Mouse (Mus musculus) midbrain, embryonic 13.5 days (tissue): Measurements from ENCODE around the gene Tpp1. TPM values are rescaled to one million over a fixed set of nuclear protein-coding genes. Genes with fewer than 3 reads are reported as not detected.

ENCODE experiments used
- ATAC-seq: fragments of 200-750 bp; cut with Nextera tagmentation; 2 replicates; pipeline ENCODE4 v1.8.0; 2017; ENCODE audit warnings: mild to moderate bottlenecking, moderate TSS enrichment, moderate library complexity
- H3K27ac ChIP-seq: fragments of 300-500 bp; sonication (generic); 2 replicates; pipeline ENCODE4 v1.5.1; 2015; ENCODE audit warnings: inconsistent platforms, mild to moderate bottlenecking, moderate library complexity
- H3K27me3 ChIP-seq: fragments of 300-500 bp; sonication (generic); 2 replicates; pipeline ENCODE4 v1.6.1; 2015; ENCODE audit warnings: mild to moderate bottlenecking, inconsistent platforms
- H3K36me3 ChIP-seq: fragments of 300-500 bp; sonication (generic); 2 replicates; pipeline ENCODE4 v1.6.1; 2015; ENCODE audit warnings: mild to moderate bottlenecking, inconsistent platforms
- H3K4me1 ChIP-seq: fragments of 300-500 bp; sonication (generic); replicated peaks from 2 replicates; pipeline ENCODE4 v1.6.1; 2015; ENCODE audit warnings: inconsistent platforms
- H3K4me2 ChIP-seq: fragments of 300-500 bp; sonication (generic); replicated peaks from 2 replicates; pipeline ENCODE4 v1.6.1; 2015; ENCODE audit warnings: moderate library complexity, mild to moderate bottlenecking, inconsistent platforms
- H3K4me3 ChIP-seq: fragments of 300-500 bp; sonication (generic); replicated peaks from 2 replicates; pipeline ENCODE4 v1.5.1; 2015; ENCODE audit warnings: mild to moderate bottlenecking, inconsistent platforms
- H3K9ac ChIP-seq: fragments of 300-500 bp; sonication (generic); replicated peaks from 2 replicates; pipeline ENCODE4 v1.6.1; 2015; ENCODE audit warnings: mild to moderate bottlenecking, inconsistent platforms
- H3K9me3 ChIP-seq: fragments of 300-500 bp; sonication (generic); 2 replicates; pipeline ENCODE4 v1.6.1; 2016; ENCODE audit warnings: mild to moderate bottlenecking, inconsistent platforms
- WGBS: fragments of 180-500 bp; shearing (Covaris S2); methylation state at CpG from one replicate; pipeline ENCODE4 v1.1.7; 2015; 5-methylcytosine and 5-hydroxymethylcytosine counted together
- polyA plus RNA-seq: library from polyadenylated mRNA; unstranded; fragments of >200 nt; fragmentation: Nextera tagmentation; extraction: Ambion mirVana; gene quantifications from 2 replicates; pipeline ENCODE4 v1.2.1, GENCODE M21; 2015

Gene Tpp1
- polyA plus RNA-seq, 1 experiment from 2014 or later: 41.1 TPM

- H3K27me3 ChIP-seq: no peaks in the 10 kb centered on the region
- ATAC-seq: no peak
- H3K4me2 ChIP-seq: no peak overlapping the region
- H3K27ac ChIP-seq: no peak overlapping the region
- H3K4me3 ChIP-seq: no peak overlapping the region
- H3K9ac ChIP-seq: no peak overlapping the region
- 90% methylated on average over 4 of the region's 4 CpGs for WGBS
- H3K36me3 ChIP-seq: no peaks in the 10 kb centered on the region
- H3K9me3 ChIP-seq: no peaks in the 10 kb centered on the region
- no peaks in the 10 kb centered on the region for H3K4me1 ChIP-seq
Observed at GRCm38 (mm10) chr7:105703816-105704215, 48.2 kb downstream of the Tpp1 start.

- Histone ChIP-seq H3K27ac (no peak overlapping the region), H3K27me3 (no peaks in the 10 kb centered on the region), H3K4me3 (no peak overlapping the region), H3K4me1 (no peaks in the 10 kb centered on the region), H3K4me2 (no peak overlapping the region), H3K9ac (no peak overlapping the region), H3K36me3 (no peaks in the 10 kb centered on the region), H3K9me3 (no peaks in the 10 kb centered on the region)
- no peak for ATAC-seq
- 84% methylated on average over 16 of the region's 16 CpGs for WGBS
Observed at GRCm38 (mm10) chr7:105703184-105703583, 48.9 kb downstream of the Tpp1 start.

Other genes starting within 250 kb of the Tpp1 start
- gene Smpd1, start 197.9 kb downstream of the Tpp1 start, polyA plus RNA-seq: 66.3 and 68.9 TPM in 2 replicates
- gene Apbb1, start 170.6 kb downstream of the Tpp1 start, polyA plus RNA-seq: 234 and 240 TPM in 2 replicates
- gene Hpx, start 152.1 kb downstream of the Tpp1 start, polyA plus RNA-seq: 0.44 TPM in 1 of 2 replicates, not detected in the other
- 65.4 and 74.5 TPM in 2 replicates for gene Trim3, start 118.7 kb downstream of the Tpp1 start, polyA plus RNA-seq
- gene Timm10b, start 112.2 kb downstream of the Tpp1 start, polyA plus RNA-seq: 146 and 151 TPM in 2 replicates
- gene Arfip2, start 111.8 kb downstream of the Tpp1 start, polyA plus RNA-seq: 75.6 and 79.9 TPM in 2 replicates
- 14.7 and 15.1 TPM in 2 replicates for gene Gm45799, start 111.7 kb downstream of the Tpp1 start, polyA plus RNA-seq
- 1.7 and 2.5 TPM in 2 replicates for gene Dnhd1, start 101.4 kb downstream of the Tpp1 start, polyA plus RNA-seq
- 180 and 198 TPM in 2 replicates for gene Ilk, start 15.6 kb downstream of the Tpp1 start, polyA plus RNA-seq
- gene Rrp8, start 14.8 kb downstream of the Tpp1 start, polyA plus RNA-seq: 29.2 and 30.5 TPM in 2 replicates
- 109 and 127 TPM in 2 replicates for gene Taf10, start 7.9 kb downstream of the Tpp1 start, polyA plus RNA-seq
- gene Dchs1, start 35.4 kb upstream of the Tpp1 start, polyA plus RNA-seq: 16.8 and 20.5 TPM in 2 replicates
- 201 and 217 TPM in 2 replicates for gene Mrpl17, start 58.9 kb upstream of the Tpp1 start, polyA plus RNA-seq
- 0.05 TPM in 1 of 2 replicates, not detected in the other for gene Gm4070, start 201.7 kb upstream of the Tpp1 start, polyA plus RNA-seq